Mouse (Mus musculus) hindbrain, embryonic 15.5 days (tissue): ENCODE measurements at regions not wholly inside any gene's neighbourhood (a gene's known extent, or its start where the extent isn't known, plus 50 kb on each side); places are given as distances from the start of the nearest gene placed in this dataset.

Experiments
- ATAC-seq: fragments of 200-750 bp; cut with Nextera tagmentation; 2 replicates; pipeline ENCODE4 v1.8.0; 2017; ENCODE audit warnings: low read depth, moderate number of reproducible peaks, moderate TSS enrichment; ENCODE audit not compliant: low FRiP score
- H3K27ac ChIP-seq: fragments of 300-500 bp; sonication (generic); replicated peaks from 2 replicates; pipeline ENCODE4 v1.5.1; 2015; ENCODE audit warnings: mild to moderate bottlenecking, inconsistent platforms
- H3K27me3 ChIP-seq: fragments of 300-500 bp; sonication (generic); 2 replicates; pipeline ENCODE4 v1.6.1; 2015; ENCODE audit warnings: control low read depth, inconsistent platforms
- H3K36me3 ChIP-seq: fragments of 300-500 bp; sonication (generic); 2 replicates; pipeline ENCODE4 v1.6.1; 2015; ENCODE audit warnings: control low read depth, inconsistent platforms
- H3K4me1 ChIP-seq: fragments of 300-500 bp; sonication (generic); replicated peaks from 2 replicates; pipeline ENCODE4 v1.6.1; 2015; ENCODE audit warnings: control low read depth, inconsistent platforms
- H3K4me2 ChIP-seq: fragments of 300-500 bp; sonication (generic); 2 replicates; pipeline ENCODE4 v1.6.1; 2015; ENCODE audit warnings: moderate library complexity, mild to moderate bottlenecking, inconsistent platforms
- H3K4me3 ChIP-seq: fragments of 300-500 bp; sonication (generic); 2 replicates; pipeline ENCODE4 v1.5.1; 2015; ENCODE audit warnings: mild to moderate bottlenecking, inconsistent platforms
- H3K9ac ChIP-seq: fragments of 300-500 bp; sonication (generic); 2 replicates; pipeline ENCODE4 v1.6.1; 2015; ENCODE audit warnings: inconsistent platforms
- H3K9me3 ChIP-seq: fragments of 300-500 bp; sonication (generic); 2 replicates; pipeline ENCODE4 v1.6.1; 2016; ENCODE audit warnings: control low read depth, inconsistent platforms
- WGBS: fragments of 180-500 bp; shearing (Covaris S2); methylation state at CpG from one replicate; pipeline ENCODE4 v1.1.7; 2015; 5-methylcytosine and 5-hydroxymethylcytosine counted together

DNA sequence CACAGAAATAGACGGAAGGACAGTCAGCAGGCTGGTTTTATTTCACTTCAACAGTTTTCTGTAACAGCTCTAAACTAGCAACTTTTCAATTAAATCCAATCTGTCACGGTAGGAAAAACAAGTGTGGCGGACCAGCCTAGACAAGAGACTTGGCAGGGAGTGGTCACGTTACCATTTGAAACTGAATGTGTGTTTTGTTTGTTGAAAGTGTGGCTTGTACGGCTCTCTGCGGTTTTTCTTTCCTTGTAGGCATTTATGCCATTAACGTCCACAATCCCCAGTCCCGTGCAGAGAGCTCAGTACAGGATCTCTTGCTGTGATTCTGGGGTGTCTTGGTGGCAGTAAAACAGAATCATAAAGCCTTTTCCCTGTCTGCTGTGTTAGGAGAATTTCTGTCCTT is 311.9 kb upstream of the Nrip1 start:
- Histone ChIP-seq H3K9me3 (no peaks in the 10 kb centered on the region), H3K36me3 (no peaks in the 10 kb centered on the region), H3K27me3 (0 out of 2 replicates have a peak, but pooled peaks cover 6% of the 10 kb centered on the region), H3K27ac (no peak overlapping the region), H3K4me1 (no peaks in the 10 kb centered on the region), H3K9ac (no peak overlapping the region), H3K4me3 (no peak overlapping the region), H3K4me2 (no peak overlapping the region)
- WGBS = 28% methylated on average over 8 of the region's 8 CpGs
- ATAC-seq = peak; percentile 38; the same call in 1 of the 2 replicates

DNA sequence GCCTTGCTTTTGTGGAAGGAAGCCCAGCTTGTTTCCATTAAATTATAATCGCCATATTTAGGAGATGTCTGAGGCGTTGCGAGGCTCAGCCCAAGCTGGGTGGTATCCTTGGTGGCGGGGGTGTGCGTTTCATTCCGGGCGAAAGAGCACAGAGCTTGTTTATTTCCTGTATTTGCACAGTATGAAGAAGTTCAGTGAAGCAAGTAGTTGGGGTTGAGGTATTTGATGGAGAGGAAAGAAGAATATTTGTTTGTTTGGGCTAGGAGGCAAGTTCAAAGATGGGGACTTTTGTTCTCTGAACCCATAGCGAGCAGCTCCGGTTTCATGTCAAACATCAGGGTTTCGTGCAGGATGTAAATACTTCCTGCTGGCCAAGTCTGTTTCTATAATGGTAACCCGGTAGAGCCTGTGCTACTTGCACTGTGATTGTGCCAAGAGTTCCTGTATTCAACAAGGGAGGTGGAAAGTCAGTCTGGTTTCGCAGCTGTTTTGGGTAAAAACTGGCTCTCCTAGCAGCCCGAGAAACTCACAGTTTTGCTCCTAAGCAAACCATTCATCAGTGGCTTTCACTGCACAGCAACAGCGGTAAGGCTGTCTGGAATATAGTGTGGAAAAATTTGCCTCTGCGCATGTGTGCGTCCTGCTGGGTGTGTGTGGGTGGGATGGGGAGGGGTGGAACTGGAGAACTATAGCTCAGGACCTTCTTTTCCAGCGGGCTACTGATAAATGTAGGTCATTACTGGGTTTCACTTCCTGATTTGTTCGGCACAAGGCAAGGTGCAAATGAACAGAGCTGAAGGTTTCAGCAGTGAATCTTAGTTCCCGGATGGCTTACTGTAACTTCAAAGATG is 306.7 kb upstream of the Nrip1 start:
- Histone ChIP-seq H3K9ac (no peak overlapping the region), H3K27me3 (0 out of 2 replicates have a peak, but pooled peaks cover 4% of the 10 kb centered on the region), H3K27ac (no peak overlapping the region; the same call in 1 of the 2 replicates), H3K4me3 (0 out of 2 replicates have a peak overlapping the region, but pooled peaks have one; percentile 1), H3K4me2 (peak overlapping the region; percentile 24), H3K36me3 (no peaks in the 10 kb centered on the region), H3K4me1 (no peaks in the 10 kb centered on the region), H3K9me3 (0 out of 2 replicates have a peak, but pooled peaks cover 4% of the 10 kb centered on the region)
- no peak for ATAC-seq
- WGBS = 71% methylated on average over 19 of the region's 19 CpGs

DNA sequence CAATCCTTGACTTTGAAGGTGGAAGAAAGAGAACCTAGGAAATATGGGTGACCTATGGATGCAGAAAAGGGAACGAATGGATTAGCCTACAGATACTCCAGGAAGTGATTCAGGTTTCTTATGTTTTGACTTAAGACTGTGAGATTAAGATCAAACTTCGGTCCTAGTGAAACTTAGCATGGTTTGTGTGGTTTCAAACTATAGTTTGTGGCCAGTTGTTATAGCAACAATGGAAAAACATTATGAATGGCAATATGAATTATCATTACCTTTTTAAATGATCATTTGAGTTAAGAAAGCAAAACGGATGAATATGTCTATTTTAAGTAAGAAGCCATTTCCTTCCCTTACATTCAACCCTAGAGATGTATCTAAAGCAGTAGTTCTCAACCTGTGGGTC is 305.3 kb upstream of the Nrip1 start:
- Histone ChIP-seq H3K36me3 (no peaks in the 10 kb centered on the region), H3K4me2 (no peak overlapping the region), H3K9ac (no peak overlapping the region), H3K27ac (no peak overlapping the region), H3K4me3 (no peak overlapping the region), H3K27me3 (no peaks in the 10 kb centered on the region), H3K4me1 (no peaks in the 10 kb centered on the region), H3K9me3 (0 out of 2 replicates have a peak, but pooled peaks cover 4% of the 10 kb centered on the region)
- 92% methylated on average over 3 of the region's 3 CpGs for WGBS
- ATAC-seq = no peak

DNA sequence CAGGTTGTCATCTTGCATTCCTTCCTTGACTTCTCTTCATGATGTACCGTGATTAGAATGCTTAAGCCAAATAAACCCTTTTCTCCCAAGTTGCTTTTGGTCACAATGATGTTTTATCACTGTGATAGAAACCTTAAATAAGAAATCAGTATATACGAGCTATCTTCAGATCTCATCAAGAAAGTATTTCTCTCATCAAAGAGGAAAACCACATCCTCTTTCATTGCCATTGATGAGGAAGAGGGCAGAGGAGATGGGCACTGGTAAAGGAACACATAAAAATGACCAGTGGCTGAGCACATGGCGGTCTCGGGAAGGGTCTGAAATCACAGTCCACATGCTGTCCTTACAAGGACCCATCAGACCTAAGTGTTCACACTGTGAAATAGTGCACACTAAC is 296.2 kb upstream of the Nrip1 start:
- H3K9me3 ChIP-seq = no peaks in the 10 kb centered on the region
- no peak overlapping the region for H3K9ac ChIP-seq
- no peaks in the 10 kb centered on the region for H3K36me3 ChIP-seq
- H3K4me3 ChIP-seq = no peak overlapping the region
- H3K4me1 ChIP-seq = no peaks in the 10 kb centered on the region
- no peaks in the 10 kb centered on the region for H3K27me3 ChIP-seq
- 95% methylated on average over 4 of the region's 4 CpGs for WGBS
- no peak for ATAC-seq
- no peak overlapping the region for H3K27ac ChIP-seq
- H3K4me2 ChIP-seq = no peak overlapping the region

DNA sequence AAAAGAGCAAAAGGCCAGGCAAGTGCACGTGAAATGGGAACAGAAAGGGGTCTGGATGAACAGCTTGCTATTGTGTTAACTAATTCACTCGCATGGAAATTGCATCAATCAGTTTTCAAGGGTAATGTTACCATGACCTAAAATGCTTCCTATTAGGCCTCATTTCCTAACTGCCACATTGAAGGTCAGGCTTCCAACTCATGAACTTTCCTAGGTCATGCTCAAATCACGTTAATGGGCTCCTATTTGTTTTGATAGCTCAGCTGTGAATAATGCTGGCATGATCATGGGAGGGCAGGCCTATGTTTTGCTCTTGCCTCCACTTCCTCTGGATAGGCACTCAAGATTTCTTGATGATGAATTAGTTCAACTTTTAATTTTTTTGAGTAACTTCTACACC is 293.4 kb upstream of the Nrip1 start:
- WGBS = 50% methylated on average over 3 of the region's 3 CpGs
- no peak for ATAC-seq

DNA sequence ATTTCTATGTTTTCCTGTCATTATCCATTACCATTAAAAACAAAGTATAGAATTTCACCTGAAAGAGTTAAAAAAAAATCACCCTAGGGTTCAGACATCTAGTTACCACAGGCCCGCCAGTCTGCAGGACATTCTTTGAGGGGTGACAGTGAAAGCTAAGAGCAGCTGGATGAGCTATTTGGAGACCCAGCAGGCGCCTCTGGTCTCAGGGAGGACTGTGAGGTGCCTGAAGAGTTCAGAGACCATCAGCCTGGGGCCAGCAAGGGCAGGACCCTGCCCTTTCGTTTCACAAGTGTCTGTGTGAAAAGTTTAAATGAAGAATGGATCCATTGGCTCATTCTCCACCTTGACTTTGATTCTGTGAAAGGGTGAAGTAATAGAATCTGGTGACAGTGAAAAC is 281.5 kb upstream of the Nrip1 start:
- H3K27ac ChIP-seq = no peak overlapping the region
- H3K36me3 ChIP-seq = no peaks in the 10 kb centered on the region
- no peak for ATAC-seq
- no peaks in the 10 kb centered on the region for H3K9me3 ChIP-seq
- H3K4me3 ChIP-seq = no peak overlapping the region
- H3K4me1 ChIP-seq = no peaks in the 10 kb centered on the region
- H3K4me2 ChIP-seq = no peak overlapping the region
- no peaks in the 10 kb centered on the region for H3K27me3 ChIP-seq
- 27% methylated on average over 3 of the region's 3 CpGs for WGBS
- no peak overlapping the region for H3K9ac ChIP-seq

More for the DNA sequence above, 293.4 kb upstream of the Nrip1 start:
- no peak overlapping the region for H3K9ac ChIP-seq
- H3K36me3 ChIP-seq = no peaks in the 10 kb centered on the region
- H3K27me3 ChIP-seq = no peaks in the 10 kb centered on the region
- no peaks in the 10 kb centered on the region for H3K9me3 ChIP-seq
- H3K4me2 ChIP-seq = no peak overlapping the region
- no peak overlapping the region for H3K27ac ChIP-seq
- no peak overlapping the region for H3K4me3 ChIP-seq
- no peaks in the 10 kb centered on the region for H3K4me1 ChIP-seq

DNA sequence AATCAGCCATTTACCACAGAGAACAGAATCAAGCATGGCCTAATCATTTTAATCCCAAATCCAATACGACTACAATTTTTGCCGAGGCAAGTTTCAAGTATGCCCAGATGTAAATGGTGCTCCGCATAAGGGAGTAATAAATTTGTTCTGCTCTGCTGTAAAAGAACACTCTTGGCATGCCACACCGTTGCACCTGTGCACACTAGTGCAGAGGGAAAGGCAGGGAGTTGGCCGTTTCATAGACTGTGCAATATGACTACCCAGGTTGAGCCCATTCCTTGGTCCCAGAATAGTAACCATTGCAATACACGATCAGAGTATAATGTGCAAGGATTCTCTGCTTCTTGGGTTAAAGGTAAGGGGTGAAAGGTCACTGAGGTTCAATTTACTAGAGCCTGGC is 270.7 kb upstream of the Nrip1 start:
- Histone ChIP-seq H3K27ac (no peak overlapping the region), H3K9ac (no peak overlapping the region), H3K4me2 (no peak overlapping the region), H3K36me3 (no peaks in the 10 kb centered on the region), H3K9me3 (no peaks in the 10 kb centered on the region), H3K4me1 (no peaks in the 10 kb centered on the region), H3K27me3 (no peaks in the 10 kb centered on the region), H3K4me3 (no peak overlapping the region)
- no peak for ATAC-seq
- 90% methylated on average over 6 of the region's 6 CpGs for WGBS

DNA sequence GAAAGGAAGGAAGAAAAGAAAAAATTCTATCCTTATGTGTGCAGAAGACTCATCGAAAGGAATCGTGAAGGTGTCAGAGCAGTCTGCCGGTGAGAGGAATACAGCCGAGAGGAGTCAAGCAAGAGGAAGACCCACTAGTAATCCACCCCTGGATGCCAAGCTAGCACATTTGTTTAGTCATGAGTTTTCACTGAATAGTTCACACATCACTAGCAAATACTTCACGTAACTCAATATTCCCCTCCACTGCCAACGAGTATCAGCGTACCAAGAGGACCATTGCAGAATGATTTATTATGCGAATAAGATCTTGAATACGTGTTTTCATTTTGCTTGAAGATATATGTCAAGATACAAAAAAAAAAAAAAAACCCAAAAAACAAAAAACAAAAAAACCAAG is 270.2 kb upstream of the Nrip1 start:
- H3K36me3 ChIP-seq = no peaks in the 10 kb centered on the region
- H3K4me1 ChIP-seq = no peaks in the 10 kb centered on the region
- H3K4me3 ChIP-seq = no peak overlapping the region
- ATAC-seq = no peak
- H3K27me3 ChIP-seq = no peaks in the 10 kb centered on the region
- H3K27ac ChIP-seq = no peak overlapping the region
- no peak overlapping the region for H3K9ac ChIP-seq
- H3K9me3 ChIP-seq = no peaks in the 10 kb centered on the region
- no peak overlapping the region for H3K4me2 ChIP-seq
- 95% methylated on average over 9 of the region's 9 CpGs for WGBS

DNA sequence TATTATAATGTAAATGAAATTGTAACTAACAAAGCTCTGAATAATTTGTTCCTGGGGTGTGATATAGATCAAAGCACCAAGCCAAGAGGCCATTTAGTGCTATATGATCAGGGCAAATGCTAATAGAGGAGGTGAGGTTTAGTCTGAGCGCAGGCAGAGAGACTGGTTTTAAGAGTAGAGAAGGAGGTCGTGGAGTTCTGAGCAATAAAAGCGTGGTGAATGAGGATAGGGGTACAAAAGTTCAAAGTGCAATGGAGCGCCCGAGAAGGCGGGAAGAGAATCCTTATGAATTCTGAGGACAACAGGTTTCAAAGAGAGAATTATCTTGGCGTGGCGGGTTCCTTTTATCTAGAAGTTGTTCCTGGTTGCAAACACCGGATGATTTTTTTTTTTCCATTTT is 261.5 kb upstream of the Nrip1 start:
- WGBS = 85% methylated on average over 9 of the region's 9 CpGs
- no peak overlapping the region for H3K9ac ChIP-seq
- no peaks in the 10 kb centered on the region for H3K4me1 ChIP-seq
- H3K4me3 ChIP-seq = no peak overlapping the region
- H3K9me3 ChIP-seq = no peaks in the 10 kb centered on the region
- H3K4me2 ChIP-seq = no peak overlapping the region
- no peaks in the 10 kb centered on the region for H3K27me3 ChIP-seq
- no peak overlapping the region for H3K27ac ChIP-seq
- no peak for ATAC-seq
- H3K36me3 ChIP-seq = no peaks in the 10 kb centered on the region

DNA sequence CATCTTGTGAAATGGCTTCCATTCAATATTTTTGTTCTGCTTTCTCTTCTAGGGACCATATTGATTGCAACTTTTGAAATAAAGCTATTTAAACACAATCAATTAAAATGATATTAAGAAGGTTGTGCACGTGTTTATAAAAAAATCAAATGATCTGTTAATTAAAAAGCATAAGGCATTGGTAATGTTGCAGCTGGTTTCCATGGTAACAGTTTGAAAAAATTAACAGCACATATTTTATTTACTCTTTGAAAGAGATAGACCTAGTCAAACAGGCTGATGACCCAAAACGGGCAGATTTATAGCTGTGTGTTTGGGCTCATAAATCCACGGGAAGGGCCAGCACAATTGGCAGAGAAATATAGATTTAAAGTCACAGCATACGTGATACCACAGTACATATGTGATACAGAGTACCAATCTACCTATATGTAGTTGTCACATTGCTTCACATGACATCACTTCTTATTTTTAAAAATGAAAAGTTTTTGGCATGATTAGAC is 260.6 kb upstream of the Nrip1 start:
- WGBS = 83% methylated on average over 4 of the region's 4 CpGs
- Histone ChIP-seq H3K9me3 (no peaks in the 10 kb centered on the region), H3K4me1 (no peaks in the 10 kb centered on the region), H3K36me3 (no peaks in the 10 kb centered on the region), H3K4me3 (no peak overlapping the region), H3K4me2 (no peak overlapping the region), H3K9ac (no peak overlapping the region), H3K27me3 (no peaks in the 10 kb centered on the region), H3K27ac (no peak overlapping the region)
- ATAC-seq = no peak

DNA sequence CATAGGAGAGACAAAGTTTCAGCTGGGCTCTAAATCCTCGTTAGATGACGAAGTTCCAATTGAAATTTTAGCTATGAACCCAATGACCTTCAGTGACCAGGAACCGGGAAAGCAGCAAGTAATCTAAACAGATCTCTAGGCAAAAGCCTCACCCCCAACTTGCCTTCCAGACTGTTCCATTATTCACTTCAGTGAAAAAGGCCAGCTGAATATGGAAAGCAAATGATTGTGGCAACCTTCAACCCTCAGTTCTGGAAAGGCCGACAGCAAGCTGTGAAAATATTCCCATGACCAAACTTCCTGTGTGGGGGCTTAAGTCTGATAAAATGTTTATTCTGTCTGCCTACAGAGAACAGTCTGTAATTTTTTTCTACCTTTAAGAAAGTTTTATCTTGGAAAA is 252.5 kb upstream of the Nrip1 start:
- H3K27me3 ChIP-seq = no peaks in the 10 kb centered on the region
- H3K4me1 ChIP-seq = no peaks in the 10 kb centered on the region
- no peaks in the 10 kb centered on the region for H3K9me3 ChIP-seq
- no peak for ATAC-seq
- no peak overlapping the region for H3K4me3 ChIP-seq
- H3K4me2 ChIP-seq = no peak overlapping the region
- H3K27ac ChIP-seq = no peak overlapping the region
- H3K9ac ChIP-seq = no peak overlapping the region
- WGBS = 67% methylated on average over 4 of the region's 4 CpGs
- no peaks in the 10 kb centered on the region for H3K36me3 ChIP-seq

DNA sequence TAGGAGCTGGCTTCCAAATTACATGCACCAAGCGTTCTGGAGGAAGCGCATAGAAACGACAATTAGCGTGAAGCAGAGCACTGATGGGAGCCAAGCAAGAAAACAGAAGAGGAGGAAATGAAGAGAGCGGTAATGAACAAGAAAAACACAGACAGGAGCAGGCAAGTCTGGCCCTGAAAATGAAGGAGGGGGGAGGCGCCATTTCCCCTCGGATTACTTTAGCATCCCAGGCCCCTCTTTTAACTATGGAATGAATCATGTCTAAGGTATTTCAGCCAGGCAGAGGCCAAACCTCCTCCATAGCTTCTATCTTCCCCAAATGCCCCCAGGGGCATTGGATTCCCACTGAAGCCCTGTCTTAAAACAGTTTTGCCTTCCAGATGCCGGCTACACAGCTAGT is 248.1 kb upstream of the Nrip1 start:
- 40% methylated on average over 8 of the region's 8 CpGs for WGBS
- no peaks in the 10 kb centered on the region for H3K4me1 ChIP-seq
- no peak overlapping the region for H3K4me3 ChIP-seq
- ATAC-seq = 0 out of 2 replicates have a peak, but pooled peaks have one; percentile 42
- H3K4me2 ChIP-seq = no peak overlapping the region
- no peaks in the 10 kb centered on the region for H3K36me3 ChIP-seq
- H3K27ac ChIP-seq = no peak overlapping the region
- no peak overlapping the region for H3K9ac ChIP-seq
- no peaks in the 10 kb centered on the region for H3K27me3 ChIP-seq
- H3K9me3 ChIP-seq = no peaks in the 10 kb centered on the region
